Mouse (Mus musculus): ENCODE data around the gene Olfr603. TPM values are rescaled to one million over a fixed set of nuclear protein-coding genes. Genes with fewer than 3 reads are reported as not detected.

Olfr603 gene
- polyA plus RNA-seq, 1 experiment from 2014 or later = not detected

Small RNA genes within 50 kb of the gene (microRNA-seq; reads per million reads assigned to microRNA genes)
- gene Gm25774 = not detected

Other genes starting within 250 kb of the Olfr603 start
- gene Olfr588-ps1, start 245.3 kb downstream of the Olfr603 start, polyA plus RNA-seq (2014; fragmentation: Nextera tagmentation; extraction: Ambion mirVana) = not detected in 2 replicates
- gene Olfr589, start 229.8 kb downstream of the Olfr603 start, polyA plus RNA-seq (2014; fragmentation: Nextera tagmentation; extraction: Ambion mirVana) = not detected in 2 replicates
- not detected in 2 replicates for gene Olfr591, start 207.8 kb downstream of the Olfr603 start, polyA plus RNA-seq (2014; fragmentation: Nextera tagmentation; extraction: Ambion mirVana)
- not detected in 2 replicates for gene Olfr592, start 201.4 kb downstream of the Olfr603 start, polyA plus RNA-seq (2014; fragmentation: Nextera tagmentation; extraction: Ambion mirVana)
- gene Olfr593, start 174.3 kb downstream of the Olfr603 start, polyA plus RNA-seq (2014; fragmentation: Nextera tagmentation; extraction: Ambion mirVana) = not detected in 2 replicates
- gene Olfr594, start 169.2 kb downstream of the Olfr603 start, polyA plus RNA-seq (2014; fragmentation: Nextera tagmentation; extraction: Ambion mirVana) = not detected in 2 replicates
- gene Usp17ld, start 133.7 kb downstream of the Olfr603 start, polyA plus RNA-seq (2014; fragmentation: Nextera tagmentation; extraction: Ambion mirVana) = not detected in 2 replicates
- not detected in 2 replicates for gene Olfr596, start 80.5 kb downstream of the Olfr603 start, polyA plus RNA-seq (2014; fragmentation: Nextera tagmentation; extraction: Ambion mirVana)
- gene Olfr597, start 69.9 kb downstream of the Olfr603 start, polyA plus RNA-seq (2014; fragmentation: Nextera tagmentation; extraction: Ambion mirVana) = not detected in 2 replicates
- not detected in 2 replicates for gene Olfr598, start 62.6 kb downstream of the Olfr603 start, polyA plus RNA-seq (2014; fragmentation: Nextera tagmentation; extraction: Ambion mirVana)
- not detected in 2 replicates for gene Olfr599, start 50.3 kb downstream of the Olfr603 start, polyA plus RNA-seq (2014; fragmentation: Nextera tagmentation; extraction: Ambion mirVana)
- gene Olfr600, start 36.5 kb downstream of the Olfr603 start, polyA plus RNA-seq (2014; fragmentation: Nextera tagmentation; extraction: Ambion mirVana) = not detected in 2 replicates
- not detected in 2 replicates for gene Olfr601, start 23.5 kb downstream of the Olfr603 start, polyA plus RNA-seq (2014; fragmentation: Nextera tagmentation; extraction: Ambion mirVana)
- gene Usp17lc, start 28.9 kb upstream of the Olfr603 start, polyA plus RNA-seq (2014; fragmentation: Nextera tagmentation; extraction: Ambion mirVana) = not detected in 2 replicates
- not detected in 2 replicates for gene Olfr605, start 59.3 kb upstream of the Olfr603 start, polyA plus RNA-seq (2014; fragmentation: Nextera tagmentation; extraction: Ambion mirVana)
- not detected in 2 replicates for gene Olfr606, start 62.9 kb upstream of the Olfr603 start, polyA plus RNA-seq (2014; fragmentation: Nextera tagmentation; extraction: Ambion mirVana)
- gene Olfr607, start 78.0 kb upstream of the Olfr603 start, polyA plus RNA-seq (2014; fragmentation: Nextera tagmentation; extraction: Ambion mirVana) = not detected in 2 replicates
- not detected in 2 replicates for gene Olfr608, start 83.7 kb upstream of the Olfr603 start, polyA plus RNA-seq (2014; fragmentation: Nextera tagmentation; extraction: Ambion mirVana)
- gene Olfr609, start 111.9 kb upstream of the Olfr603 start, polyA plus RNA-seq (2014; fragmentation: Nextera tagmentation; extraction: Ambion mirVana) = not detected in 2 replicates
- not detected in 2 replicates for gene Olfr610, start 125.9 kb upstream of the Olfr603 start, polyA plus RNA-seq (2014; fragmentation: Nextera tagmentation; extraction: Ambion mirVana)
- gene Olfr611, start 134.7 kb upstream of the Olfr603 start, polyA plus RNA-seq (2014; fragmentation: Nextera tagmentation; extraction: Ambion mirVana) = not detected in 2 replicates
- gene Olfr612, start 156.5 kb upstream of the Olfr603 start, polyA plus RNA-seq (2014; fragmentation: Nextera tagmentation; extraction: Ambion mirVana) = not detected in 2 replicates
- gene Olfr613, start 161.9 kb upstream of the Olfr603 start, polyA plus RNA-seq (2014; fragmentation: Nextera tagmentation; extraction: Ambion mirVana) = not detected in 2 replicates
- not detected in 2 replicates for gene Olfr615, start 169.9 kb upstream of the Olfr603 start, polyA plus RNA-seq (2014; fragmentation: Nextera tagmentation; extraction: Ambion mirVana)
- gene Olfr616, start 183.0 kb upstream of the Olfr603 start, polyA plus RNA-seq (2014; fragmentation: Nextera tagmentation; extraction: Ambion mirVana) = not detected in 2 replicates
- not detected in 2 replicates for gene Olfr617, start 186.9 kb upstream of the Olfr603 start, polyA plus RNA-seq (2014; fragmentation: Nextera tagmentation; extraction: Ambion mirVana)
- not detected in 2 replicates for gene Olfr618, start 203.9 kb upstream of the Olfr603 start, polyA plus RNA-seq (2014; fragmentation: Nextera tagmentation; extraction: Ambion mirVana)
- gene Olfr619, start 214.4 kb upstream of the Olfr603 start, polyA plus RNA-seq (2014; fragmentation: Nextera tagmentation; extraction: Ambion mirVana) = not detected in 2 replicates
- not detected in 2 replicates for gene Olfr620, start 226.4 kb upstream of the Olfr603 start, polyA plus RNA-seq (2014; fragmentation: Nextera tagmentation; extraction: Ambion mirVana)

Measured in intestine, embryonic 14.5 days (tissue).